Mouse (Mus musculus): ENCODE results near the gene Klhl36.
"Not testable (repeated sequence)": the region's sequence is repeated elsewhere in the genome, so short reads cannot be mapped to it uniquely, and the experiment has no call there.

Gene Klhl36

DNA sequence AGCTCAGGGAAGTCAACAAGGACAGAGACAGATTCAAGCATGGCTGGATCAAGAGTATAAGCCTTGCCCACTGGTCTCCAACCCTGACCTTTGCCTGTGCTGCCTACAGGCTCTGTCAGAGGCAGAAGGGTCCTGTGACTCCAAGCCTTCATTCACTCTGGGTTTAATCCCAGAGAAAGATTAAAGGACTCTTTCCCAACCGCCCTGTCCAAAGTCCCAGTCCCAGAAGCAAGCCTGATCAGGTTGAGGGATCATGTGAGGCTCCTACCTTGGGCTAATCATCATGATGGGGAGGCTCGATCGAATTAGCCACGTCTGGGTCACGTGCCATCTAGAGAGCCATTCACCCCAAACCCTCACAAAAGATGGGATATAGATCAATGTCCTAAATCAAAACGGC lies 27.4 kb upstream of the Klhl36 start:
- DNase-seq (ENCODE audit: extremely low read depth, low read depth, low spot score) = no peak

- no peak for DNase-seq (ENCODE audit: extremely low read depth, low read depth, low spot score)
These were observed 26.8 kb upstream of the Klhl36 start for GRCm38 (mm10) chr8:119835270-119835669.

DNA sequence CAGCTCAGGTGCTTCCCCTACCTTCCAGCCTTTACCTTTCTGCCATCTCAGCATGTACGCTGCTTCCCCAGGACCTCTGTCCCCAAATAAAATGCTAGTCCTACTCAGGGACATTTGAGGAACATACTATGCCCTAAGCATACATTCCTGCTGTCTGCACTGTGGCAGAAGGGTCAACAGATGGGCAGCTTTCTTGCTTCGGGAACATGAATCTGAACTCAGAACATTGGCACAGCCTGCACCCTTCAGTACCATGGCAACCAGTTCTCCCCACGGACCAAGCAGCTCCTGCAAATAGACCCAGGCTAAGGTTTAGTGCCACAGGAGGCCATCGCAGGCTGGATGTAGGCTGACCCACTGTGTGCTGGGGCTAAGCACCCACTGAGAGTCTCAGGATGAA lies 25.2 kb upstream of the Klhl36 start:
- DNase-seq (ENCODE audit: extremely low read depth, low read depth, low spot score) = no peak

GRCm38 (mm10) chr8:119837553-119838071 lies 24.5 kb upstream of the Klhl36 start:
- DNase-seq (ENCODE audit: extremely low read depth, low read depth, low spot score) = no peak

DNA sequence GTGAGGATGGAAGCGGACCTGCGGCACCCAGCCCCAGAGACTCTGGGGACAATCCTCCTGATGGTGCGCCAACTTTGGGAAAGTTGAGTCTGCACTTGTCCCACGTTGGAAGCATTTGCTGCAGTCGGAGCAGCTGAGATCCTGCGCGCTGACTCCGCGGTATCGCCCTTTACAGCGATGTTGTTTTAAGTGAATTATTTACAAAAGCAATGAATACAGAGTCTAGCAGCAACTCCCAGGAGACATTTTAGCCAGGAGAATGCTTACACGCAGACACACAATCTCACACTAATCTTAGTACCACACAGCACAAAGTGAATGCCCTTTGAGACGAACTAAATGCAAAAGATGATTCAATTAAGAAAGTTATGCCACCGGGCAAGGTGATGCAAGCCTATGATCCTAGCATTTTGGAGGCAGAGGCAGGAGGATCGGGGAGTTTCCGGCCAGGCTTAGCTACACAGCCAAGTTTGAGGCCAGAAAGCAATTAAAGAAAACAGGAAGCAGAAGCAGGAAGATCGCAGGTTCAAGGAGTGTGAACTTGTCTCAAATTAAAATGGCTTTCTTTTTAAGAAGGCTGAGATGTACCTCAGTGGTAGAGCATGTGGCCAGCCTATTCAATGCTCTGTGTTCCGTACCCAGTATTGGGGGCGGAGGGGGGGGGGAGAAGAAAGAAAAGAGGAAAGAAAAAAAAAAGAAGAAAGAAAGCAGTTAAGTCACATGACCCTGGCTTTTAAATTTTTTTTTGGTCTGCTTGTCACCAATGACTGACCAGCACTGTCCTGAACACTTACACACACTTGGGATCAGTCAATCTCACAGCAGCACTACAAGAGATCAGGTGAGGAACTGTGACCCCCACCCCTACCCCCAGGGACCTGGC lies 23.7 kb upstream of the Klhl36 start:
- no peak for DNase-seq (ENCODE audit: extremely low read depth, low read depth, low spot score)

GRCm38 (mm10) chr8:119838983-119839340 lies 23.1 kb upstream of the Klhl36 start:
- no peak for DNase-seq (ENCODE audit: extremely low read depth, low read depth, low spot score)

DNA sequence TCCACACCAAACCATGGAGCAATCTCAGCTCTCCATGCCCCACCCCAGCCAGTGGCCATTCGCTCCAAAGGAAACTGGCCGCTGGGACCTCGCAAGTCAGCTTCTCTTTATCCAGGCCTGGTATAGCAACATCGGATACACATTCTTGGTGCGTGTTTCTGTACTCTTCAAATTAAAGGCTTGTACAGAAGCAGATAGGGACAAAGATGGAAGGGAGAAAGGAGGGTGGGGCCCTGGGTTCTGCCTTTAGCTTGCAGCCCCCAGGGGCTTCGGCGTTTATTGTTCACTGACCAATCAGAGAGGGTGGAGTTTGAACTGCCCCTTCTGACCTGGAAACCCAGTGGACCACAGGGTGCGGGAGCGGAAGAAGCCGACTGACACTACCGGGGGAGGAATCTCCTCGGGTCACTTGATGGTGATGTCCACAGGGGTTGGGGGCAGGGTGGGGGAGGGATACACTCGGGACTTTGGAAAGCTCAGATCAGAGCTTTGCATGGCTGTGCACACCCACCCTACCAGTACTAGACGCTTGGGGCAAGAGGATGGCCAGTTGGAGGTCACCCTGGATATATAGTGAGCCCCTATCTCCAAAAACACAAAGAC lies 22.5 kb upstream of the Klhl36 start:
- no peak for DNase-seq (ENCODE audit: extremely low read depth, low read depth, low spot score)

- DNase-seq (ENCODE audit: extremely low read depth, low read depth, low spot score) = no peak
These were observed 21.7 kb upstream of the Klhl36 start, which contains the start of gene Cotl1 for GRCm38 (mm10) chr8:119840275-119840808. Cotl1 (minus strand) TSS chr8:119840544.

GRCm38 (mm10) chr8:119840905-119841411 lies 21.1 kb upstream of the Klhl36 start:
- no peak for DNase-seq (ENCODE audit: extremely low read depth, low read depth, low spot score)

DNA sequence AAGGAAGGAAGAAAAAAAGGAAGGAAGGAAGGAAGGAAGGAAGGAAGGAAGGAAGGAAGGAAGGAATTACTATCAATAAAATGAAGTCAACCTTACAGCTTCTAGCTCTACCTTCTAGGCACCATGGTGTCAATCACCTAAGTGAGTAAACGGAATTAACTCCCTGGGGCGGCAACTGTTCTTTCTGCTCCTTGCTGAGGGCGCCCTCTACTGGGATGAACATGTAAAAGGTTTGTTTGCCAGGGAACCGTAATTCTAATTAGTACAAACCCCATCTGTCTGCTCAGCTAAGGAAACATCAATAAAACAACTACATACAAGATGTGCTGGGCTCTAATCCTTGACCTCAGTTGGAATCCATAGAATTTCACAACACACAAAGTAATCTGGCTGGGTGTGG lies 18.6 kb upstream of the Klhl36 start:
- DNase-seq (ENCODE audit: extremely low read depth, low read depth, low spot score) = no peak

DNA sequence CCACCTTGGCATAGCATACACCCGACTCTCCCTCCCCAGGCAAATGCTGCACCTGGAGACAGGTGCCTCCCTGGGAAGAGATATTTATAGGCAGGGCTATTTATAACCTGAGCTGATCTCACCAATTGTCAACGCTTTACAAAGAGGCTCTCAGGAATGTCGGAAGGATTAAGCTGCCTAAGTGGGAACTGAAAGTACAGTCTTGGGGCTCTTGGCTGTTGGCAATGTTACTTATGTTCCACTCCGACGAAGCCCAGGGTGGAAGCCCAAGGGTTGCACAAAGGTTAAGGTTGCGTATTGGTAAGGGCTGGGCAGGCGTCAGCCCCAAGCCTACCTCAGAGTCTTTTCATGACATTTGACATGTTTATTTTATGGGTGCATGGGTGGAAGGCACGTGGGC lies 17.5 kb upstream of the Klhl36 start:
- no peak for DNase-seq (ENCODE audit: extremely low read depth, low read depth, low spot score)

DNA sequence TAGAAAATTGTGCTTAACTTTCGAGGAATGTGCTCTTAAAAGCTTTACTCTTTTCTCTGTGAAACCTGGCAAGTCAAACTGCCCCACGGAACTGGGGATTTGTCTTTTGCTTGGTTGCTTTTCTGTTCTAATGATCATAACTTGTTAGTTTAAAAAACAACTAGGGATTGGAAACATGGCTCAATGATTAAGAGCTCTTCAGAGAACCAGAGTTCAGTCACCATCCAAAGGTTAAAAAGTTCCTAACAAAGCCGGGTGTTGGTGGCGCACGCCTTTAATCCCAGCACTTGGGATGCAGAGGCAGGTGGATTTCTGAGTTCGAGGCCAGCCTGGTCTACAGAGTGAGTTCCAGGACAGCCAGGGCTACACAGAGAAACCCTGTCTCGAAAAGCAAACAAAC lies 16.3 kb upstream of the Klhl36 start:
- not testable (repeated sequence) for DNase-seq (ENCODE audit: extremely low read depth, low read depth, low spot score)

- DNase-seq (ENCODE audit: extremely low read depth, low read depth, low spot score) = no peak
These were observed 14.7 kb upstream of the Klhl36 start for GRCm38 (mm10) chr8:119847232-119847922.

GRCm38 (mm10) chr8:119853521-119853920 lies 8.5 kb upstream of the Klhl36 start:
- no peak for DNase-seq (ENCODE audit: extremely low read depth, low read depth, low spot score)

DNA sequence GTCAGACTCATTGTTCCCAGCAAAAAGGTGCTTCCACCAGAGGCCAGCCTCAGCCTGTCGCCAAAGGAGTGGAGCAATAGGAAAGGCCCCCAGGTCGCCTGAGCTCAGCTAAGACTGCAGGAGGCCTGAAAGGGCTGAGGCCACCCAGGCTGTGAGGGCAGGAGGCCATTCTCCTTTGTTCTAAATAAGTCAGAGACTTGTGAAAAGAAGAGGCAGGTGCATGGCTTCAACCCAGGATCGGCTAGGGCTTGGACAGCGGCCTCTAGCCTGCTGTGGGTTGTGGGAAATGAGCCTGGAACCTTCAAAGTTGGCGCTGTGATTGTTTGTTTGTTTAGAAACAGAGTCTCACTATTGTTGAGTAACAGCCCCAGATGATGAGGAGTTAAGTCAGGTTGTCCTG lies 8.0 kb upstream of the Klhl36 start:
- DNase-seq (ENCODE audit: extremely low read depth, low read depth, low spot score) = no peak

GRCm38 (mm10) chr8:119855656-119856055 lies 6.4 kb upstream of the Klhl36 start:
- DNase-seq (ENCODE audit: extremely low read depth, low read depth, low spot score) = no peak

DNA sequence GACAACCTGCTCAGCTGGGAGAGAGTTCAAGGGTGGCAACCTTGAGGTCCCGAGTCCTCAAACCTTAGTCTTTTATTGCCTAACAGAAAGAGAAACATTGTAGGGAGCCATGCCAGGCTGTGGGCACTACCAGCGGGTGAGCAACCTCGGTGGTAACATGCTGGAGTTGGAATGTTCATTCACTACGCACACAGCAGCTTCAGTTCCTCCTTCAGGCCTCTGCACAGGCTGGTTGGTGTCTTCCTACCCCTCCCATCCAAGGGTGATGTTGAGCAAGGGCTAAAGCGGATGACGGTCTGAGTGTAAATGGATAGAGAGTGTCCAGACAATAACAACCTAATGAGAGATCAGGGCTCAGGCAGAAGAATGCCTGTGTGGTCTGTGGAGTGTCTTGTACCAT lies 4.3 kb upstream of the Klhl36 start:
- DNase-seq (ENCODE audit: extremely low read depth, low read depth, low spot score) = no peak

- DNase-seq (ENCODE audit: extremely low read depth, low read depth, low spot score) = no peak
These were observed 296 bp downstream of the Klhl36 start for GRCm38 (mm10) chr8:119862390-119862734.

DNA sequence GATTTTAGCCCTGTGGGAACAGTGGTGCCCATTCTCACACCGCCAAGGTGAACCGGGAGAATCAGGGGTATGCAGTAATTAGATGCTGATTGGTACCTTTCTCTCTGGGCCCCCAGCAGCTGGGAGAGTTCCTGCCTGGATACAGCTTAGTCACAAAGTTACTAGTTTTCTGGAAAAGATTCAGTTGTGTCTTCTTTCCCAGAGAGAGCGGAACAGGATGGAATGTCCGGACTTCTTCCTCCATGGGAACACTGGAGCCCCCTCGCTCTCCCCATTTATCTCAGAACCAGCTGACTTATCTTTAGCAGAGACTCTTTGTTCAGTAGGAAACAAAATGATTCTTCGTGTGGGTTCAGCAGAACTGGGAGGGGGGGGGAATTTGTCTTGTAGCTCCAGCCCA lies 683 bp downstream of the Klhl36 start:
- no peak for DNase-seq (ENCODE audit: extremely low read depth, low read depth, low spot score)

DNA sequence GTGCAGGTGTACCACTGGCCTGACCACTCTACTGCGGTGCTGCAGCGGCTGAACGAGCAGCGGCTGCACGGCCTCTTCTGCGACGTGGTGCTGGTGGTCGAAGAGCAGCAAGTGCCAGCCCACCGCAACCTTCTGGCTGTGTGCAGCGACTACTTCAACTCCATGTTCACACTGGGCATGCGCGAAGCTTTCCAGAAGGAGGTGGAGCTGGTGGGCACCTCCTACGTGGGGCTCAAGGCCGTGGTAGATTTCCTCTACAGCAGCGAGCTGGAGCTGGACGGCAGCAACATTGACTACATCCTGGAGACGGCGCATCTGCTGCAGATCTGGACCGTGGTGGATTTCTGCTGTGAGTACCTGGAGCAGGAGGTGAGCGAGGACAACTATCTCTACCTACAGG lies 7.5 kb downstream of the Klhl36 start:
- no peak for DNase-seq (ENCODE audit: extremely low read depth, low read depth, low spot score)

GRCm38 (mm10) chr8:119873181-119873580 lies 11.1 kb downstream of the Klhl36 start:
- no peak for DNase-seq (ENCODE audit: extremely low read depth, low read depth, low spot score)
